Mouse (Mus musculus) T-helper 1 cell (primary cell): ENCODE results near the gene Ctnnb1.

Source experiments
- in situ Hi-C: fragments of 300-600 bp; cut with MboI, MseI; formaldehyde crosslinking; loops from one replicate; pipeline ENCODE4 v1.15.1; 2025; ENCODE audit warnings: high pct_unique_total_duplicates

Ctnnb1 gene

GRCm38 (mm10) chr9:120998696-120999095, 69.7 kb downstream of the Ctnnb1 start:
- in situ Hi-C loops = no loop called here

DNA sequence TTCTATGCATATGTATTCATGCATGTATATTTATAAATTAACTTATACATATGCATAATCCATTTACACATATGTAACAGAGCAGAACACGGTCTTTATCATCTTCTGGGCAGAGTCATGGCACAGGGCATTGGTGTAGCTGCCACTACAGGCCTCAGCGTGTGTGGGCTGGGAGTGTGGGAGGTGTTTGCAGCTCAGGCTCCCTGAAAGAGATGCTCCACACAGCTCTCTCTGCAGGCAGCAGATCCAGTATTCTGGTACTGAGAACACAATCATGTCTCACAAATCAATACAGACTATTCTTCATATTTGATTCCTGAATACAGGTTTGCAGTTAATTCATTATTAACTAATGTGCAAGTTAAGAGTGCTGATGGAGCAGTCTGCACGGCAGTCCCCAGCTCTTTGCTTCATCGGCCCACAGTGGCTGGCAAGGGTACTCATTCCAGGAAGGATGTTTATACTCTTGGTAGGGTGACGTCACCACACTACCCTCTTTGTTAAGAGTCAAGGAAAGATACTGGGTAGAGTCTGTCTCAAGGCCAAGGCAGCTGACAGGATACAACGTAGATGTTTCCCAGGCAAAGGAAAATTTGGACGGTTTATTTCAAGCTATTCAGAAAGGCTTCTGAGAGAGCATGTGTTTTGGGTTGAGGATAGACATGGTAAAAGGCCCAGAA, 71.8 kb downstream of the Ctnnb1 start:
- in situ Hi-C loops = loop anchor here (10.0 kb wide), 1 partner anchor 1506 kb away; no protein-coding TSS in a partner anchor

GRCm38 (mm10) chr9:121001681-121002540, 72.9 kb downstream of the Ctnnb1 start:
- in situ Hi-C loops = loop anchor here (10.0 kb wide), 1 partner anchor 1507 kb away; no protein-coding TSS in a partner anchor

DNA sequence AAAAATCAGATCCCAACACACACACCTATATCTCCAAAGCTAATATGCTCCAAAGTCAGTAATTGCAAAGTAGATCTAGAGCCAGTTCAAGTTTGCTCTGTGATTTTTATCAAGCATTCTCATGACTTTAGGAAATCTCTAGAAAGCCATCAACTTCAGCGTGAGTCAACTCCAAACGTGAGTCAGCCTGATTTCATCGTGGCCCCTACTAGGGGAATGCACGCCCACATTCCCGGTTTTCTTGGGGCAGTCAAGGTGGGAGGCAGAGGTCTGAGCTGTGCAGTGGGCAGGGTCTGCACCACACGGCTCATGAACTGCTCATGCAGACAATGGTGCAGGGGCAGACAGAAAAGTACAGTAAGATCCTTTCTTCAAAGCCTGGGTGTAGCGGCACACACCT, 76.9 kb downstream of the Ctnnb1 start:
- in situ Hi-C loops = loop anchor here (10.0 kb wide), 1 partner anchor 1511 kb away; no protein-coding TSS in a partner anchor
